Mouse (Mus musculus): ENCODE measurements at regions not wholly inside any gene's neighbourhood (a gene's known extent, or its start where the extent isn't known, plus 50 kb on each side); places are given as distances from the start of the nearest gene placed in this dataset.

- no peak for DNase-seq (ENCODE audit: low spot score in 2 of 2)
These were observed 296.9 kb upstream of the Gm21798 start for GRCm38 (mm10) chr15:64520568-64520967.

GRCm38 (mm10) chr15:64532260-64533120, 285.0 kb upstream of the Gm21798 start:
- no peak for DNase-seq (ENCODE audit: low spot score in 2 of 2)

GRCm38 (mm10) chr15:64533169-64533795, 284.2 kb upstream of the Gm21798 start:
- no peak for DNase-seq (ENCODE audit: low spot score in 2 of 2)

- DNase-seq (ENCODE audit: low spot score in 2 of 2): no peak
These were observed 283.3 kb upstream of the Gm21798 start for GRCm38 (mm10) chr15:64534166-64534565.

- no peak for DNase-seq (ENCODE audit: low spot score in 2 of 2)
These were observed 282.3 kb upstream of the Gm21798 start for GRCm38 (mm10) chr15:64535160-64535559.

GRCm38 (mm10) chr15:64541395-64541794, 276.1 kb upstream of the Gm21798 start:
- no peak for DNase-seq (ENCODE audit: low spot score in 2 of 2)

- no peak for DNase-seq (ENCODE audit: low spot score in 2 of 2)
These were observed 275.1 kb upstream of the Gm21798 start for GRCm38 (mm10) chr15:64542250-64542901.

- DNase-seq (ENCODE audit: low spot score in 2 of 2): no peak
These were observed 274.6 kb upstream of the Gm21798 start for GRCm38 (mm10) chr15:64542908-64543307.

GRCm38 (mm10) chr15:64546035-64546434, 271.5 kb upstream of the Gm21798 start:
- no peak for DNase-seq (ENCODE audit: low spot score in 2 of 2)

GRCm38 (mm10) chr15:64557540-64557939, 260.0 kb upstream of the Gm21798 start:
- DNase-seq (ENCODE audit: low spot score in 2 of 2): no peak

GRCm38 (mm10) chr15:64558220-64558619, 259.3 kb upstream of the Gm21798 start:
- no peak for DNase-seq (ENCODE audit: low spot score in 2 of 2)

- no peak for DNase-seq (ENCODE audit: low spot score in 2 of 2)
These were observed 254.9 kb upstream of the Gm21798 start for GRCm38 (mm10) chr15:64562431-64563111.

GRCm38 (mm10) chr15:64564703-64565102, 252.8 kb upstream of the Gm21798 start:
- DNase-seq (ENCODE audit: low spot score in 2 of 2): no peak

GRCm38 (mm10) chr15:64576891-64577535, 240.5 kb upstream of the Gm21798 start:
- no peak for DNase-seq (ENCODE audit: low spot score in 2 of 2)

GRCm38 (mm10) chr15:64578991-64579390, 238.5 kb upstream of the Gm21798 start:
- DNase-seq (ENCODE audit: low spot score in 2 of 2): no peak

GRCm38 (mm10) chr15:64580481-64580880, 237.0 kb upstream of the Gm21798 start:
- DNase-seq (ENCODE audit: low spot score in 2 of 2): no peak

GRCm38 (mm10) chr15:64581046-64581445, 236.4 kb upstream of the Gm21798 start:
- DNase-seq (ENCODE audit: low spot score in 2 of 2): no peak

GRCm38 (mm10) chr15:64584129-64584528, 233.4 kb upstream of the Gm21798 start:
- no peak for DNase-seq (ENCODE audit: low spot score in 2 of 2)

GRCm38 (mm10) chr15:64586776-64587175, 230.7 kb upstream of the Gm21798 start:
- no peak for DNase-seq (ENCODE audit: low spot score in 2 of 2)

- DNase-seq (ENCODE audit: low spot score in 2 of 2): no peak
These were observed 227.2 kb upstream of the Gm21798 start for GRCm38 (mm10) chr15:64590092-64590881.

GRCm38 (mm10) chr15:64613503-64613902, 204.0 kb upstream of the Gm21798 start:
- no peak for DNase-seq (ENCODE audit: low spot score in 2 of 2)
